Mouse (Mus musculus) embryonic facial prominence, embryonic 14.5 days (tissue): ENCODE measurements around the gene Bola3. TPM values are rescaled to one million over a fixed set of nuclear protein-coding genes. Genes with fewer than 3 reads are reported as not detected.
A peak's percentile ranks its signal among the peaks of the same experiment; 100 is the strongest.

Experiments used
- ATAC-seq: fragments of 200-750 bp; cut with Nextera tagmentation; 2 replicates; pipeline ENCODE4 v1.8.0; 2017; ENCODE audit warnings: low read depth, moderate number of reproducible peaks, moderate TSS enrichment
- DNase-seq: peaks from one replicate; pipeline ENCODE4 v3.0.0-alpha.2; 2015; ENCODE audit warnings: low spot score
- H3K27ac ChIP-seq: fragments of 300-500 bp; sonication (generic); replicated peaks from 2 replicates; pipeline ENCODE4 v1.5.1; 2014; ENCODE audit warnings: low read depth, mild to moderate bottlenecking, low read length, moderate library complexity
- H3K27me3 ChIP-seq: fragments of 300-500 bp; sonication (generic); replicated peaks from 2 replicates; pipeline ENCODE4 v1.6.1; 2014; ENCODE audit warnings: low read length; ENCODE audit not compliant: control insufficient read depth, insufficient read depth
- H3K36me3 ChIP-seq: fragments of 300-500 bp; sonication (generic); 2 replicates; pipeline ENCODE4 v1.6.1; 2014; ENCODE audit warnings: low read length, mixed read lengths; ENCODE audit not compliant: control insufficient read depth, insufficient read depth
- H3K4me1 ChIP-seq: fragments of 300-500 bp; sonication (generic); 2 replicates; pipeline ENCODE4 v1.6.1; 2014; ENCODE audit warnings: antibody characterized with exemption, low read length; ENCODE audit not compliant: control insufficient read depth, insufficient read depth
- H3K4me2 ChIP-seq: fragments of 300-500 bp; sonication (generic); 2 replicates; pipeline ENCODE4 v1.6.1; 2014; ENCODE audit warnings: low read depth, mild to moderate bottlenecking, low read length, moderate library complexity, mixed read lengths
- H3K4me3 ChIP-seq: fragments of 300-500 bp; sonication (generic); 2 replicates; pipeline ENCODE4 v1.5.1; 2014; ENCODE audit warnings: low read depth, mild to moderate bottlenecking, low read length
- H3K9ac ChIP-seq: fragments of 300-500 bp; sonication (generic); 2 replicates; pipeline ENCODE4 v1.6.1; 2014; ENCODE audit warnings: low read depth, mild to moderate bottlenecking, low read length, moderate library complexity, mixed read lengths
- H3K9me3 ChIP-seq: fragments of 300-500 bp; sonication (generic); 2 replicates; pipeline ENCODE4 v1.6.1; 2016; ENCODE audit warnings: low read length; ENCODE audit not compliant: control insufficient read depth
- WGBS: fragments of 180-500 bp; shearing (Covaris S2); extraction: QIAGEN DNeasy Blood & Tissue Kit; methylation state at CpG from one replicate; pipeline ENCODE4 v1.1.7; 2014; 5-methylcytosine and 5-hydroxymethylcytosine counted together
- polyA plus RNA-seq: library from polyadenylated mRNA; unstranded; fragments of >200 nt; fragmentation: Nextera tagmentation; extraction: Ambion mirVana; gene quantifications from 2 replicates; pipeline ENCODE4 v1.2.1, GENCODE M21; 2014

Bola3 gene
- 135 and 154 TPM in 2 replicates for polyA plus RNA-seq

DNA sequence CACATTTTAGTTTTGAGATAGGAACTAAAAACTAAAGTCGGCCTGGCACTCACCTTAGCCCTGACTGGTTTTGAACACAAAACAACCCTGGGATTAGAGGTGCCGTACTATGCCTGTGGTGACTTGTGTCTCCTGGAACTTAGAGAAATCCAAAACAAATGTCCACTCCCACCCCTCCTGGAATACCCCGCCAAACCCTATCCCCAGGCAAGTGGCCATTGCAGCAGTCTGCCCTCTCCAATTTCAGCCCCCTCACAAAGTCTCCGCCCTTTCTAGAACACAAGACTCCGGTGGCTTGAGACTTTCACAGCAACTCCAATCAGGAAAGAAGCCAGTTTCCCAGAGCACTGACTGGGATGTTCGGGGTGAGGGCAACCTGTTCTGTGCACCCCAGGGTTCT is at the start of gene Bola3:
Bola3 (plus strand) TSS at position 275 of the 400 bp plus-strand sequence.
- no peak for DNase-seq
- Histone ChIP-seq H3K27ac (no peak within 1 kb of the TSS), H3K4me3 (peak within 1 kb of the TSS; percentile 94), H3K4me1 (peaks cover 9% of the 10 kb centered on the region), H3K27me3 (no peaks in the 10 kb centered on the region), H3K36me3 (peaks cover 14% of the 10 kb centered on the region), H3K9ac (peak within 1 kb of the TSS; percentile 92), H3K4me2 (peak within 1 kb of the TSS; percentile 88), H3K9me3 (no peaks in the 10 kb centered on the region)
- 24% methylated on average over 6 of the region's 6 CpGs for WGBS
- ATAC-seq = peak; percentile 53

DNA sequence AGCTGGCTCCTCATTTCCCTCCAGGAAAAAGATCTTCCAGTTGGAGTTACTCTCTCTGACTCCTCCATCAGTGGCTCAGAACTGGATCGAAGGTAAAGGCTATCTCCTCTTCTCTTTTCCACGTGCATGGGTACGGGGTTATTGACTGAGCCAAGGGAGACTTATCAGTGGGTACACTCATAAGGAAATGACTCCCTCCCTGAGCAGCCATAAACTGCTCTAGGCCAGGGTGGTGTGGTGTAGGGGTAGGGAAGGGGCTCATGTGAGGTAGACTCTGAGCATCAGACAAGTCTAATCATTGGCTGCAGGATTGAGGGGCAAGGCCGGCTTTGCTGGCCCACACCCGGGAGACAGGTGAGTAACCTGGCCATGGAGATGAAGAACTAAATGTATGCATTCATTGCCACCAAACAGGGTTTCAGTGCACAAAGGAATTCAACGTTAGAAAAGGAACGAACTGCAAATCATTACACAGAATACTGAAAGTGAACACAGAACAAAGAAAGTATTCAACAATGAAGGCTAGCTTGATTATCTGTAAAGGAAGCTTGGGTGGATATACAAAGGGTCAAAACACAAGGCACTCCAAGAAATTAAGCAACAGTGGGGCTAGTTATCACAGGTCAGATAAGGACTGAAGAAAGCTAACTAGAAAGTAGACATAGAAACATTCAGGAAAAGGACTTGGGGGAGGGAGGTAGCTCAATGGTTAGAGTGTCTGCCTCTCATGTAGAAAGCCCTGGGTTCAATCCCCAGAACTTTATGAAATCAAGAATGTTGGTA is 48.3 kb upstream of the Bola3 start:
- no peak for ATAC-seq
- H3K4me3 ChIP-seq = no peak overlapping the region
- H3K27ac ChIP-seq = no peak overlapping the region

DNA sequence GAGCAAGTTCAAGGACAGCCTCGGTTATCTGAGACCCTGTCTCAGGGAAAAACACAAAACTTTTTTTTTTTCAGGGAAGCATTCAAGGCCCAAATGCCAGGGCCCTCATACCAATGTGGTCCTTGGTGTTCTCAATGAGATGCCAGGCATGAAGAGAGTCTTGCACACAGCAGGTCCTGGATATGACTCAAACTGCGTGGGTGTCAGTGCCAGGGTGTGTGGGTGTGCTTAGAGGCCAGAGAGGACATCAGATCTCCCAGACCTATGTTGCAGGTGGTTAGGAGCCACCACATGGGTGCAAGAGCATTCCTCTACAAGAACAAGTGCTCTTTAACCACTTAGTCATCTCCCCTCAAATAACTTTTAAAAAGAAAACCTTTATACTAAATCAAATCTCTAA is 47.7 kb upstream of the Bola3 start:
- no peak overlapping the region for H3K27ac ChIP-seq

More for the DNA sequence above, 48.3 kb upstream of the Bola3 start:
- Histone ChIP-seq H3K36me3 (peaks cover 7% of the 10 kb centered on the region), H3K9ac (no peak overlapping the region), H3K4me2 (no peak overlapping the region), H3K27me3 (no peaks in the 10 kb centered on the region), H3K4me1 (no peaks in the 10 kb centered on the region), H3K9me3 (no peaks in the 10 kb centered on the region)
- 82% methylated on average over 7 of the region's 7 CpGs for WGBS
- no peak for DNase-seq

DNA sequence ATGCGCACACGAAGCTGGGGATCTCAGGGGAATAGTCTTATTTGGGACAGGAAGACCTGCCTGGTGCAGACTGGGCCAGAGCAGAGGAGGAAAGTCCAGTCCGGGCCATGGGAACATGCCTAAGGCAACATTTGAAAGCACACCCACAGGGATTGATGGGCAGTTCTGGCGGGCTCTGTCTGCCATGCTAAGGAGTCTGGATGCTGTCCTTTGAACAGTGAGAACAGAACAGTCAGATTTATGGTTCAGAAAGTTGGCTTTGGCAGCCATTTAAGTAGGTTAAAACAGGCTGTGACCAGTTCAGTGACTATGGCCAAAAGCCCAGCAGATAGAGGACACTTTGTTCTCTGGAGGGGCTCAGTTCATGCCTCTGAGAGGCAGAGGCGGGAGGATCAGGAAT is 46.7 kb upstream of the Bola3 start:
- Histone ChIP-seq H3K27me3 (no peaks in the 10 kb centered on the region), H3K9ac (no peak overlapping the region), H3K4me1 (no peaks in the 10 kb centered on the region), H3K27ac (no peak overlapping the region), H3K36me3 (peaks cover 22% of the 10 kb centered on the region), H3K9me3 (no peaks in the 10 kb centered on the region), H3K4me2 (no peak overlapping the region), H3K4me3 (no peak overlapping the region)
- 70% methylated on average over 5 of the region's 5 CpGs for WGBS
- no peak for ATAC-seq
- DNase-seq = peak; percentile 11

More for the DNA sequence above, 47.7 kb upstream of the Bola3 start:
- H3K27me3 ChIP-seq = no peaks in the 10 kb centered on the region
- WGBS = 76% methylated on average over 2 of the region's 2 CpGs
- DNase-seq (no peak), ATAC-seq (no peak)
- no peak overlapping the region for H3K4me2 ChIP-seq
- no peaks in the 10 kb centered on the region for H3K9me3 ChIP-seq
- H3K4me1 ChIP-seq = no peaks in the 10 kb centered on the region
- H3K9ac ChIP-seq = no peak overlapping the region
- no peak overlapping the region for H3K4me3 ChIP-seq
- H3K36me3 ChIP-seq = peaks cover 14% of the 10 kb centered on the region

DNA sequence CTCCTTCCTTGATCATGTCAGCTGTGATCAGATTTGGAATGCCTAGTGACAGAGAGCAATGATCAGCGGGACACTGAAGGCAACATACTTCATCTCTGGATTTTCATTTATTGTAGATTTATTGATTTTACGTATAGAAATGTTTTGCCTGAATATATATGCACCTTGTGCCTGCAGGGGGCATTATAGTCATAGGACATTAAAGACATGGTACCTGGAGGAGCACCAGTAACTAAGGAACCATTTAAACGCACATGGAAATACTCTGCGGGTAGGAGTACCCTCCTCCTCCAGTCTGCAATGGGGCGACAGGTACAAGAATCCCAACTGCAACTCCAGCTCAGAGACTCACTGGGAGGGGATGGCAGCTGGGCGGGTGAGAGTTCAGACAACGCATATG is 39.9 kb upstream of the Bola3 start:
- H3K9me3 ChIP-seq = no peaks in the 10 kb centered on the region
- no peaks in the 10 kb centered on the region for H3K4me1 ChIP-seq
- 92% methylated on average over 7 of the region's 7 CpGs for WGBS
- DNase-seq = no peak
- H3K27ac ChIP-seq = no peak overlapping the region
- no peak overlapping the region for H3K4me2 ChIP-seq
- no peaks in the 10 kb centered on the region for H3K27me3 ChIP-seq
- no peak overlapping the region for H3K9ac ChIP-seq
- ATAC-seq = no peak
- no peak overlapping the region for H3K4me3 ChIP-seq
- H3K36me3 ChIP-seq = peaks cover 76% of the 10 kb centered on the region

DNA sequence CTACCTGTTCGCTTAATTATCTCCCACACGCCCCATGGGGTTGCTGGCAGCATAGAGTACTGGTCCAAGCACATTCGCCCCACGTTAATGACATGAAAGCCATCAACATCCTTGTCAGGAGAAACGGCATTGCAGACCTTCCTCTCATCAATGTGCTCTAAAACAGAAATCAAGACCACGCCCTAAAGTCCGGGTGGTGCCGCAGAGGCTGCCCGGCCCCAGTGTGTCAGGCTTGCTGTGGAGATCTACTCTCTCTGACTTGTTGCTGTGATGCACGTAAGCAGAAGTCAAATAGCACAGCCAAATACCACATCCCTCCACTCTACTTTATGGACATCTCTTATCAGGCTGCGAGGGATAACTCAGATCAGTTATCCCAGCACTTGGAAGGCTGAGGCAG is 37.7 kb upstream of the Bola3 start:
- 93% methylated on average over 11 of the region's 11 CpGs for WGBS
- H3K9ac ChIP-seq = no peak overlapping the region

DNA sequence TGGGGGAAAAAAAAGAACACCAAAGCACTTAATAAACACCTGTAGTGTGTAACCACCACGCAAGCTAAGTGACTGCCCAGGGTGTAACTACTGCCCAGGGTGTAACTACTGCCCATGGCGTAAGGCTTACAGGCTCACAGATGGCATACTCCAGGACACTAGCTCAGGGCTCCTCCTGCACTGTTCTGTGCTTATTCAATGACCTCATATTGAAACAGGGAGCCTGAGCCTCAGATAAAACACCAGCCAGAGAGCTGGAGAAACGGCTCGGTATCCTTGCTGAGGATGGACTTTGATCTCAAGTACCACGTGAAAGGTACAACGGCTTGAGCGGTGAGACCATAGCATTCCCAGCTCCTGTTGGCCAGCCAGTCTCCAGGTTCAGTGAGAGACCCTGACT is 36.9 kb upstream of the Bola3 start:
- no peak for ATAC-seq
- H3K36me3 ChIP-seq = peaks cover 56% of the 10 kb centered on the region
- WGBS = 90% methylated on average over 7 of the region's 7 CpGs

More for the DNA sequence above, 37.7 kb upstream of the Bola3 start:
- Histone ChIP-seq H3K27me3 (no peaks in the 10 kb centered on the region), H3K9me3 (no peaks in the 10 kb centered on the region), H3K27ac (no peak overlapping the region), H3K4me2 (no peak overlapping the region), H3K4me1 (peaks cover 8% of the 10 kb centered on the region; the same call in 1 of the 2 replicates), H3K4me3 (no peak overlapping the region), H3K36me3 (peaks cover 64% of the 10 kb centered on the region)
- no peak for ATAC-seq
- no peak for DNase-seq

DNA sequence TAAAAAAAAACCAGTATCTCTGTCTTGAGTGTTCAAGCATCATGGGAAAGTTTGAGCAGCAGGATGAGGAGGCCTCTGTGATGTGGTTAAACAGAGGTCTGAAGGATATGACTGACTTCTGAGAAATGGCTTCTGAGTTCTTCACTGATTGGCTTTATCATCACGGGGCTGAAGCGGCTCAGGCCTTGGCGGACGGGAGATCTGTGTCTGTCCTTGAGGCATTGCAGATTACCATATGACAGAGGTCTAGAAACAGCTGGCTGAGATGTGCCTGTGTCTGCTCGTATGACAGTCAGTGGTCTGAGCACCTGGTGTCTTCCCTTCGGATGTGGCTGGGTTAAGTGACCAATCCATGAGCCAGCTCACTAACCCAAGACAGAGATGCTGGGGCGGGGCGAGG is 36.4 kb upstream of the Bola3 start:
- no peaks in the 10 kb centered on the region for H3K27me3 ChIP-seq
- H3K36me3 ChIP-seq = peaks cover 54% of the 10 kb centered on the region
- WGBS = 78% methylated on average over 8 of the region's 8 CpGs
- no peaks in the 10 kb centered on the region for H3K9me3 ChIP-seq
- H3K27ac ChIP-seq = no peak overlapping the region
- no peak overlapping the region for H3K9ac ChIP-seq
- DNase-seq (no peak), ATAC-seq (no peak)
- peaks cover 10% of the 10 kb centered on the region; the same call in 1 of the 2 replicates for H3K4me1 ChIP-seq
- H3K4me2 ChIP-seq = no peak overlapping the region
- H3K4me3 ChIP-seq = no peak overlapping the region

More for the DNA sequence above, 36.9 kb upstream of the Bola3 start:
- H3K4me1 ChIP-seq = peaks cover 10% of the 10 kb centered on the region; the same call in 1 of the 2 replicates
- no peak overlapping the region for H3K4me2 ChIP-seq
- no peak overlapping the region for H3K4me3 ChIP-seq
- H3K27ac ChIP-seq = no peak overlapping the region
- no peaks in the 10 kb centered on the region for H3K27me3 ChIP-seq
- no peak overlapping the region for H3K9ac ChIP-seq
- DNase-seq = no peak
- H3K9me3 ChIP-seq = no peaks in the 10 kb centered on the region

DNA sequence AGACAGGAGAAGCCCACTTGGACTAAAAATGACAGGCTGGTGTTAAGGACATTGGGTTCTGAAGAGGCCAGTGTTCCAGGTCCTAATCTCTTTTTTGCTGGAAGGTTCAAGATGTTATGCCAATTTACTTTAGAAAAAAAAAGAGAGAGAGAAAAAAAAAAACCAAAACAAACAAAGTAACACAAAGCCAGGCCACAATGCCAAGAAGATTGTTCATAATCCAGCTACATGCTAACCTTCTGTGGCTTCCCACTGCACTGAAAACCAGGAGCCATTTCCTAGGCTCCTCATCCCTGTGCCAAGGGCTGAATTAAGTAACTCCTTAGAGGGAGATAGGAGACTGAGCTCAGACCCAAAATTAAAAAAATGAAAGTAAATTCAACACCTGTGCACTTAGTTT is 33.7 kb upstream of the Bola3 start:
- H3K4me2 ChIP-seq = no peak overlapping the region
- H3K9me3 ChIP-seq = no peaks in the 10 kb centered on the region
- H3K4me1 ChIP-seq = peaks cover 10% of the 10 kb centered on the region; the same call in 1 of the 2 replicates
- no peak overlapping the region for H3K4me3 ChIP-seq
- no peaks in the 10 kb centered on the region for H3K27me3 ChIP-seq
- DNase-seq = no peak
- H3K27ac ChIP-seq = no peak overlapping the region
- no peak overlapping the region for H3K9ac ChIP-seq
- H3K36me3 ChIP-seq = peaks cover 31% of the 10 kb centered on the region
- ATAC-seq = no peak
